Mouse (Mus musculus) ovary, adult 18-20 months (tissue): Measurements from ENCODE around the gene Ubtfl1.
"Not testable (repeated sequence)": the region's sequence is repeated elsewhere in the genome, so short reads cannot be mapped to it uniquely, and the experiment has no call there.

Source experiments
- DNase-seq: peaks from one replicate; pipeline ENCODE4 v3.0.0; 2022; ENCODE audit warnings: low spot score, mixed read lengths

The Ubtfl1 gene

DNA sequence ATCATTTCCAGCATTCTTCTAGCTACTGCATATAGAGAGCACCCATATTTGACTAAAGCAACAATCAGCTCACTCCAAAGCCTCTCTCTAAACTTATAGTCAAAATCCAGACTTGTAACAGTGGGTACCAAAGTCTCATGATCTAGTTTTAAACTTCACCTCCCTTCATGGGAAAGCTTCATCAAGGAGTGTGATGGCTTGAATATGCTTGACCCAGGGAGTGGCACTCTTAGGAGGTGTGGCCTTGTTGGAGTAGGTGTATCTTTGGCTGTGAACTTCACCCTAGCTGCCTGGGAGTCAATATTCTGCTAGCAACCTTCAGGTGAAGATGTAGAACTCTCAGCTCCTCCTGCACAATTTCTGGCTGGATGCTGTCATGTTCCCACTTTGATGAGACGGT lies at the start of gene Ubtfl1:
TSS of gene Ubtfl1 (plus strand) at position 301 of the 400 bp plus-strand sequence.
- no peak for DNase-seq

- DNase-seq, result not testable (repeated sequence)
Measured at GRCm38 (mm10) chr9:18373026-18373425, 31.2 kb upstream of the Ubtfl1 start.

GRCm38 (mm10) chr9:18385782-18386181 lies 18.4 kb upstream of the Ubtfl1 start:
- peak; percentile 13 for DNase-seq

DNA sequence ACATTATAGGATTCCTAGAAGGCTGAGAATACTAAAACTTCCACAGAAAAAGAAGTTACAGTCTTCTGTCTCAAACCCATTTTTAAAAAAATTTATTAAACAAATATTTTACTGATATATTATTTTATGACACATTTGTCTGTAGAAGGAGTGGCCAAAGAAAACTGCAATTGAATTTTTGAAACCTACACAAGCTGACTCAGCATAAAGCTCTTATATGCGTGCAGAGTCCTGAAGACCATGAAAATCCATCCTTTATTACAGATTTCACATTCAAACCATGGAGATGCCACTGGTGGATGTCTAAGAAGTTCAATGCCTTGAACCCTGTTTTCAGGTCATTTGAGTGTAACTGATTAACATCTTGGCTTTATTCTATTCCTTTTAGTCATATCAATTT lies 4.6 kb upstream of the Ubtfl1 start:
- no peak for DNase-seq

DNA sequence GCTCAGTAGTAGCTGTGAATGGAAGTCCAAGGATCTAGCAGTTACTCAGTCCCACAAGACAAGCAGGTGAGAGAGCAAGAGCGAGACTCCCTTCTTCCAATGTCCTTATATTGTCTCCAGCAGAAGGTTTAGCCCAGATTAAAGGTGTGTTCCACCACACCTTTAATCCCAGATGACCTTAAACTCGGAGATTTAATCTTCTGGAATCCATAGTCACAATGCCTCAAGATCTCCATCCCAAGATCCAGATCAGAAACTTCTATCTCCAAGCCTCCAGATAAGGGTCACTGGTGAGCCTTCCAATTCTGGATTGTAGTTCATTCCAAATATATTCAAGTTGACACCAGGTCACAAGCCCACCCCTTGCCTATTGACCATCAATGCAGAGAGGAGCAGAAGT lies 1.3 kb upstream of the Ubtfl1 start, which contains the start of gene Naalad2:
TSS of gene Naalad2 (minus strand) at position 101 of the 400 bp plus-strand sequence.
- DNase-seq, result not testable (repeated sequence)

GRCm38 (mm10) chr9:18412371-18412770 lies 8.2 kb downstream of the Ubtfl1 start:
- DNase-seq, result not testable (repeated sequence)

DNA sequence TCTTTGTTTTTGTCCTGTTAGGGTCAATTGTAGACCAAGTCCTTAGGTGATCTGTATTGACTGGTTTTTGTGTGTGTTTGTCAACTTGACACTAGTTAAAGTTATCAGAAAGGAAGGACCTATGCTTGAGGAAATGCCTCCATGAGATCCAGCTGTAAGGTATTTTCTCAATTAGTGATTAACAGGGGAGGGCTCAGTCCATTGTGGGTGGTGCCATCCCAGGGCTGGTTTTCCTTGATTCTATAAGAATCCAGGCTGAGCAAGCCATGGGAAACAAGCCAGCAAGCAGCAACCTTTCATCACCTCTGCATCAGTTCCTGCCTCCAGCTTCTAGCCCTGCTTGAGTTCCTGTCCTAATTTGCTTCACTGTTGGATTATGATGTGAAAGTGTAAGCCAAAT lies 26.1 kb downstream of the Ubtfl1 start, which contains the start of gene Mbd3l2:
TSS of gene Mbd3l2 (plus strand) at position 301 of the 400 bp plus-strand sequence.
- DNase-seq, result no peak

DNA sequence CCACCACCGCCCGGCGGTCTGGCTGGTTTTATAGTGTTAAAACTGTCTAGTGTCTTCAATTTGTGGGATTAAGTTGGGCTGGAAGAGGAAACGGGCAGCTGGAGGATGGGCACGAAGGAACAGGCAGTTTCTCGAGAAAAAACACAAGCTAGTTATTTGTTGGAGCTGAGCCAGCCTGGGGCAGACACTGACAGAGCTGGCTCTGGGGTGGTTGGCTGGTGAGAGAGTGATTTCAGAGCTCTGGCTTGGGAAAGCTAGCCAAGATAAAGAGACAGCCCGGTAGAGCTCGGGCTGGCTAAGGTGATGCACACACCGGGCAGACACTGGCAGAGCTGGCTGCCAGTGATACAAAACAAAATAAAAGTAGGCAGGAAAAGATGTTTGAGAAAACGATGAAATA lies 27.5 kb downstream of the Ubtfl1 start:
- DNase-seq, result peak; percentile 17

DNA sequence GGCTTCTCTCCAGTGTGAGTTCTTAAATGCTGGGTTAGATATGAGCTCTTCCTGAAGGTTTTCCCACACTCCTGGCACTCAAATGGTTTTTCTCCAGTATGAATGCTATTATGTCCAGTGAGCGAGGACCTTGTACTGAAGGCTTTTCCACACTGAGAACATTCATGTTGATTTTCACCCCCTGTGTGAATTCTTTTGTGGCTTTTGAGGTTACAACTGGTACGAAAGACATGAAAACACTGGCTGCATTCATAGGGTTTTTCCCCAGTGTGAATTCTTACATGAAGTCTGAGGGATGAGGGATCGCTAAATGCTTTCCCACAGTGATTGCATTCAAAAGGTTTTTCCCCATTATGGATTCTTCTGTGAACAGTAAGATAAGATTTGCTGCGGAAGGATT lies 52.3 kb downstream of the Ubtfl1 start:
- DNase-seq, result no peak
